Mouse (Mus musculus) liver, postnatal 0 days (tissue): ENCODE measurements around the gene Ndel1.

ENCODE experiments used
- CTCF ChIP-seq: sonication (generic); IDR thresholded peaks from 2 replicates; pipeline ENCODE4 v1.5.1; 2016; ENCODE audit warnings: antibody characterized with exemption, low read depth
- EP300 ChIP-seq: IDR thresholded peaks from 2 replicates; pipeline ENCODE4 v1.6.1; 2016; ENCODE audit warnings: antibody characterized with exemption, low read depth, mild to moderate bottlenecking

GRCm38 (mm10) chr11:68888653-68889052 is 17.0 kb upstream of the Ndel1 start:
- TF ChIP-seq CTCF = no peak
- no peak for TF ChIP-seq EP300
